In the genomic region with DNA sequence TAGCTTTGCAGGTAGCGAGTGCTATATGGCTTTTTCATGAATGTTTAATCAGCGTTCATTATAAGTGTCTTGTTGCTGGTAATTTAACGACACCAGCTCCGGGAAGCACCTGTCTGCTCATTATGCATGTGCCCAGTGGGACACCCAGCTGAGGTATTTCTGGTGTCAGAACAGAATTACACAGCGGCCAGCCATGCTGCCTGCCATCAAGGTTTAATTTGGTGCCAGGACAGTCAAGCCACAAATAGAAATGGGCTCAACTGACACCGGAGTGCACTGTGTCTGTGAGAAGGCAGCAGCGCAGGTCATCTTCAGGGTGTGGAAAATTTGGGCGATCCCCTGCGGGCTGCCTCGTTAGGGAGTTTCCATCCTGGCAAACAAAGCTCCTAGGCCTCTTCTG, we compare ENCODE assay signal across 10 mouse cellular contexts.
DNase-seq lines count a peak whose midpoint lies in the region; TF ChIP-seq lines count a peak whose summit lies in the region.
"Had no signal": no experiment of that assay in that cellular context is flagged by ENCODE, and none has a peak within 500 bp of the region (broad histone marks: within the 10 kb centered on the region; RNA-seq: fewer than 3 reads in every experiment).

No protein-coding gene starts in this region.

- H3K9me3 ChIP-seq in heart, embryonic 10.5 days: no peaks in the 10 kb centered on the region

- H3K36me3 ChIP-seq in heart, adult 2 months (ENCODE audit: control insufficient read depth, insufficient read depth, low read length): no peaks in the 10 kb centered on the region
- no peaks in the 10 kb centered on the region for H3K36me3 ChIP-seq in heart, embryonic 10.5 days

- 0 out of 2 replicates have a peak, but pooled peaks have one; percentile 13 for TF ChIP-seq EP300 in heart, adult 2 months (IDR thresholded peaks at IDR 0.05; ENCODE audit: insufficient read depth, low read depth, low read length)

- no peaks in the 10 kb centered on the region for H3K27me3 ChIP-seq in heart, adult 2 months (ENCODE audit: control insufficient read depth, insufficient read depth, low read length)
- H3K27me3 ChIP-seq in heart, embryonic 10.5 days (ENCODE audit: insufficient read depth, poor library complexity, severe bottlenecking): no peaks in the 10 kb centered on the region
- no peaks in the 10 kb centered on the region for H3K27me3 ChIP-seq in cerebellum, adult 2 months (ENCODE audit: control insufficient read depth, insufficient read depth, low read length)

- TF ChIP-seq POLR2A in heart, adult 2 months (IDR thresholded peaks at IDR 0.05; ENCODE audit: insufficient read depth, low read depth, low read length): no peak
- TF ChIP-seq POLR2A in cerebellum, adult 2 months (IDR thresholded peaks at IDR 0.05; ENCODE audit: borderline replicate concordance, insufficient read depth, low read length): no peak

- intact Hi-C loops in heart, adult 2 months (cut with DNase I): no loop called here

- DNase-seq in heart, adult 2 months: peak; percentile 21 to 61
- no peak for DNase-seq in heart, embryonic 10.5 days (ENCODE audit: low spot score)
- peak; percentile 44 to 59 for DNase-seq in cerebellum, adult 2 months
- peak; percentile 22 to 30 for DNase-seq in cerebellum, postnatal 36 days
- peak; percentile 19 for DNase-seq in heart, postnatal 4 days
- no peak for DNase-seq in urinary bladder, postnatal 25 days (ENCODE audit: low spot score)
- DNase-seq in right cerebral cortex, postnatal 4 days: no peak
- DNase-seq: adrenal gland, postnatal 25 days; lung, postnatal 10 days had no signal

- no peaks in the 10 kb centered on the region for H3K79me2 ChIP-seq in heart, adult 2 months (replicated peaks; ENCODE audit: control insufficient read depth, insufficient read depth, low read length)

- no peak overlapping the region for H3K4me3 ChIP-seq in heart, adult 2 months
- no peak overlapping the region for H3K4me3 ChIP-seq in heart, embryonic 10.5 days
- no peak overlapping the region for H3K4me3 ChIP-seq in cerebellum, adult 2 months (replicated peaks; ENCODE audit: insufficient read depth, low read depth, low read length)

- no peak for TF ChIP-seq CTCF in heart, adult 2 months (IDR thresholded peaks at IDR 0.05)
- no peak for TF ChIP-seq CTCF in cerebellum, adult 2 months (IDR thresholded peaks at IDR 0.05; ENCODE audit: borderline replicate concordance, insufficient read depth, low read depth, low read length)

- H3K27ac ChIP-seq in heart, adult 2 months: no peak overlapping the region; the same call in 1 of the 2 replicates
- H3K27ac ChIP-seq in heart, embryonic 10.5 days: no peak overlapping the region
- H3K27ac ChIP-seq in cerebellum, adult 2 months (ENCODE audit: insufficient read depth, low read length): no peak overlapping the region
- H3K27ac ChIP-seq: stomach, postnatal 0 days had no signal

- no peaks in the 10 kb centered on the region for H3K4me1 ChIP-seq in heart, adult 2 months (ENCODE audit: control insufficient read depth, insufficient read depth, low read length)
- 0 out of 2 replicates have a peak, but pooled peaks cover 4% of the 10 kb centered on the region for H3K4me1 ChIP-seq in heart, embryonic 10.5 days
- H3K4me1 ChIP-seq in cerebellum, adult 2 months (ENCODE audit: control insufficient read depth, insufficient read depth, low read length): peaks cover 5% of the 10 kb centered on the region; the same call in 1 of the 2 replicates

- WGBS in heart, adult 2 months: 53% methylated on average over 10 of the region's 10 CpGs
- 49% methylated on average over 10 of the region's 10 CpGs for WGBS in heart, embryonic 10.5 days
- WGBS in cerebellum, adult 2 months: 23% methylated on average over 10 of the region's 10 CpGs

- H3K9ac ChIP-seq in heart, adult 2 months (ENCODE audit: low read depth, low read length): no peak overlapping the region

Comparison
In these comparisons a context has a peak if more than half of its experiments do, and no peak if none do; other contexts are left out.
1. DNase-seq: peak in heart, adult 2 months (2 of 2), cerebellum, adult 2 months (2 of 2), cerebellum, postnatal 36 days (2 of 2) and heart, postnatal 4 days (single experiment); none in heart, embryonic 10.5 days (single experiment), urinary bladder, postnatal 25 days (single experiment) and right cerebral cortex, postnatal 4 days (single experiment).